Mouse (Mus musculus) cerebellum, adult 2 months (tissue): Measurements from ENCODE around the gene Anapc1. TPM values are rescaled to one million over a fixed set of nuclear protein-coding genes. Genes with fewer than 3 reads are reported as not detected.

Experiments used
- DNase-seq, 2 experiments: peaks; one replicate each; pipeline ENCODE4 v3.0.0; 2021
- H3K27ac ChIP-seq: fragments of 200-500 bp; 2 replicates; pipeline ENCODE4 v1.5.1; 2012; ENCODE audit warnings: low read length, control low read depth, inconsistent platforms; ENCODE audit not compliant: insufficient read depth
- H3K27me3 ChIP-seq: fragments of 200-500 bp; 2 replicates; pipeline ENCODE4 v1.6.1; 2012; ENCODE audit warnings: inconsistent platforms, mild to moderate bottlenecking, low read length, moderate library complexity; ENCODE audit not compliant: control insufficient read depth, insufficient read depth
- H3K4me1 ChIP-seq: fragments of 200-500 bp; 2 replicates; pipeline ENCODE4 v1.6.1; 2011; ENCODE audit warnings: low read length; ENCODE audit not compliant: control insufficient read depth, insufficient read depth
- H3K4me3 ChIP-seq: fragments of 200-500 bp; replicated peaks from 2 replicates; pipeline ENCODE3; 2011; ENCODE audit warnings: mild to moderate bottlenecking, low read depth, low read length, control low read depth; ENCODE audit not compliant: insufficient read depth
- CTCF ChIP-seq: fragments of 200-500 bp; IDR thresholded peaks from 2 replicates; pipeline ENCODE4 v1.5.1; 2011; ENCODE audit warnings: low read depth, mild to moderate bottlenecking, control low read depth, low read length, moderate library complexity, borderline replicate concordance; ENCODE audit not compliant: insufficient read depth
- POLR2A ChIP-seq: fragments of 200-500 bp; IDR thresholded peaks from 2 replicates; pipeline ENCODE4 v1.6.1; 2011; ENCODE audit warnings: low read length, control low read depth, borderline replicate concordance; ENCODE audit not compliant: insufficient read depth
- WGBS: fragments of 180-500 bp; shearing (Covaris S2); methylation state at CpG from one replicate; pipeline ENCODE4 v1.1.7; 2018; 5-methylcytosine and 5-hydroxymethylcytosine counted together
- polyA plus RNA-seq: library from polyadenylated mRNA; depleted of rRNA; stranded (reverse); fragments of >200 nt; gene quantifications from 2 replicates; pipeline ENCODE4 v1.2.3, GENCODE M21; 2012

Gene Anapc1
- polyA plus RNA-seq, 1 experiment = 49.7 TPM

DNA sequence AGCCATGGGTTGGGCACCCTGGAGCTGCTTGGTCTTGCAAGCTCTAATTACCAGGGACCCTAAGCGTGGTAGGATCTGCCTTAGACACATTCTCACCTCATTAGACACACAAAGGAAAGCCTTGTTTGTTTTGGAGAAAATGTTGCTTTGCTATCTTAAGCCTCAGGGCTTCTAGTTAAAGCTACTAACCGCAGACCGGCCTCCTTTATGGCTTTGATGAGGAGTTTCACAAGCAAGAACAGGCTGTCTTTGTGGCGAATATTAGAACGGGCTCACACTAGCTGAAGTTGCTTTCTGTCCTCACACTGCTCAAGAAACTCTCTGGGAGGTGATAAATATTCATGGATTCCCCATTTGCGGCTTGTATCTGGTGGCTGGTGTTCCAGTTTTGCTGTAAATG, 22.1 kb upstream of the Anapc1 start:
- H3K27ac ChIP-seq = no peak overlapping the region
- no peaks in the 10 kb centered on the region for H3K27me3 ChIP-seq
- WGBS = 55% methylated on average over 6 of the region's 6 CpGs
- TF ChIP-seq CTCF (no peak), POLR2A (no peak)
- no peak for DNase-seq
- H3K4me3 ChIP-seq = no peak overlapping the region
- H3K4me1 ChIP-seq = no peaks in the 10 kb centered on the region

- H3K4me1 ChIP-seq = no peaks in the 10 kb centered on the region
- no peak overlapping the region for H3K27ac ChIP-seq
- no peak for TF ChIP-seq POLR2A
- TF ChIP-seq CTCF = no peak
- no peak for DNase-seq
- H3K4me3 ChIP-seq = no peak overlapping the region
- 79% methylated on average over 3 of the region's 3 CpGs for WGBS
- H3K27me3 ChIP-seq = no peaks in the 10 kb centered on the region; the same call in 1 of the 2 replicates
Measured at GRCm38 (mm10) chr2:128704474-128704873, 17.3 kb upstream of the Anapc1 start.

GRCm38 (mm10) chr2:128699201-128699885, 12.2 kb upstream of the Anapc1 start:
- TF ChIP-seq POLR2A = no peak
- Histone ChIP-seq H3K27ac (no peak overlapping the region), H3K4me3 (peak overlapping the region; percentile 39), H3K27me3 (peaks cover 1% of the 10 kb centered on the region; the same call in 1 of the 2 replicates), H3K4me1 (no peaks in the 10 kb centered on the region)
- DNase-seq = no peak
- 4% methylated on average over 24 of the region's 24 CpGs for WGBS

DNA sequence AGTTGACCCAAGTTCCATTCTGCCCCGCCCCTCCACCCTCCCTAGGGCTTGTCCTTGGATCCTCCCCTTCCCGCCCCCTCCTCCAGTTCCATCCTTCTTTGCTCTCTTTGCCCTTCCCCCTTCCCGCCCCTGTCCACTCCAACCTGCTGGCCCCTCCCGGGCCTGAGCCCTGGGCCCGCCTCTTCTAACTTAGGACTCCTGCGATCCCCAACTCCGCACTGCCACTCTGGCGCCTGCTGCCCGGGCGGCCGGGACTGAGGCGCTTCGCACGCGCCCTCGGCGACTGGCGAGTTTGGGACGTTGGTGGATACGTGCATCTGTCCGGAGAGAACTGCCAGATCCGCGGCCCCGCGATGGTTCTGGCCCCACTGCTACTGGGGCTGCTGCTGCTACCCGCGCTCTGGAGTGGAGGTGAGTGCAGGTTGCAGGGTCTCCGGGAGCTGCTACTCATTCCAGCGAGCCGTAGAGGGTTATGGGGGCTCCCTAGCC, 11.5 kb upstream of the Anapc1 start, which contains the start of gene Mertk:
TSS of gene Mertk (plus strand) at position 264 of the 489 bp plus-strand sequence.
- peak within 1 kb of the TSS; percentile 39 for H3K4me3 ChIP-seq

GRCm38 (mm10) chr2:128698140-128698692, 11.0 kb upstream of the Anapc1 start:
- WGBS = 1% methylated on average over 14 of the region's 14 CpGs
- DNase-seq = peak; percentile 45 to 51
- Histone ChIP-seq H3K27ac (peak overlapping the region; percentile 45; the same call in 1 of the 2 replicates), H3K4me3 (peak overlapping the region; percentile 39), H3K4me1 (no peaks in the 10 kb centered on the region), H3K27me3 (peaks cover 1% of the 10 kb centered on the region; the same call in 1 of the 2 replicates)
- TF ChIP-seq POLR2A = no peak
- TF ChIP-seq CTCF = peak; percentile 62

More for the DNA sequence above, 11.5 kb upstream of the Anapc1 start, which contains the start of gene Mertk:
- TF ChIP-seq CTCF = no peak
- TF ChIP-seq POLR2A = 0 out of 2 replicates have a peak, but pooled peaks have one; percentile 15
- Histone ChIP-seq H3K4me1 (no peaks in the 10 kb centered on the region), H3K27ac (peak within 1 kb of the TSS; percentile 45; the same call in 1 of the 2 replicates), H3K27me3 (peaks cover 1% of the 10 kb centered on the region; the same call in 1 of the 2 replicates)
- DNase-seq = peak; percentile 41 to 59
- 1% methylated on average over 30 of the region's 30 CpGs for WGBS

DNA sequence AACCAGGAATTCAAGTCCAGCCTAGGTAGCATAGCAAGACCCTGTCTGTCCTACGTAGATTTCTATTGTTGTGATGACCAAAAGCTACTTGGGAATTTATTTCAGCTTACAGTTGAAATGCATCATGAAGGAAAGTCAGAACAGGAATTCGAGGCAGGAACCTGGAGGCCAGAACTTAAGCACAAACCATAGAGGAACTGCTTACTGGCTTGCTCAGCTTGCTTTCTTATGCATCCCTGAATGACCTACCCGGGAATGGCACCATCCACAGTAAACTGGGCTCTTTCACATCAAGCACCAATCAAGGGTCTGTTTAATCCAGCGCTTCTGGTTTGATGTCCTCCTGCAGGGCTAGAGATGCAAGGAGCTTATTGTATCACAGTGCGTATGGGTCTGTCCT, 10.4 kb upstream of the Anapc1 start:
- Histone ChIP-seq H3K4me3 (no peak overlapping the region), H3K4me1 (no peaks in the 10 kb centered on the region), H3K27me3 (peaks cover 1% of the 10 kb centered on the region; the same call in 1 of the 2 replicates), H3K27ac (no peak overlapping the region)
- WGBS = 54% methylated on average over 5 of the region's 5 CpGs
- DNase-seq = no peak
- TF ChIP-seq CTCF (no peak), POLR2A (no peak)

DNA sequence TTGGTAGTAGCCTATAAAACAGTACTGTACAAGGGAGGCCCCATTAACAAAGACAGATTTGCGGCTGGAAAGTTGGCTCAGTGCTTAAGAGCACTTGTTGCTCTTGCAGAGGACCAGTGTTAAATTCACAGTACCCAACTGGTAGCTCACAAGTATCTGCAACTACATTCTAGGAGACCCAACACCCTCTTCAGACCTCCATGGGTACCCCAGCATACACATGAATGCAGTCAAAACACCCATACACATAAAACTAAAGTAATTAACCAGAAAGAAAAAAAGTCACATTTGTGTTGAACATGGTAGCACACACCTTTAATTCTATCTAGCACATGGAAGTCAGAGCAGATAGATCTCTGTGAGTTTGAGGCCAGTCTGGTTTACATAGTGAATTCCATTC, 9.9 kb upstream of the Anapc1 start:
- H3K4me1 ChIP-seq = no peaks in the 10 kb centered on the region
- no peak overlapping the region for H3K27ac ChIP-seq
- TF ChIP-seq POLR2A (no peak), CTCF (no peak)
- H3K4me3 ChIP-seq = no peak overlapping the region
- 96% methylated on average over 1 of the region's 1 CpGs for WGBS
- H3K27me3 ChIP-seq = peaks cover 1% of the 10 kb centered on the region; the same call in 1 of the 2 replicates
- DNase-seq = no peak

- 77% methylated on average over 3 of the region's 3 CpGs for WGBS
- no peak overlapping the region for H3K27ac ChIP-seq
- TF ChIP-seq CTCF (no peak), POLR2A (no peak)
- no peak for DNase-seq
- no peak overlapping the region for H3K4me3 ChIP-seq
- peaks cover 1% of the 10 kb centered on the region; the same call in 1 of the 2 replicates for H3K27me3 ChIP-seq
- no peaks in the 10 kb centered on the region for H3K4me1 ChIP-seq
Measured at GRCm38 (mm10) chr2:128696426-128696825, 9.2 kb upstream of the Anapc1 start.
